Mouse (Mus musculus) neutrophil, adult 5-6 weeks (primary cell): ENCODE data around the gene Ugt1a1. TPM values are rescaled to one million over a fixed set of nuclear protein-coding genes. Genes with fewer than 3 reads are reported as not detected.

ENCODE experiments used
- ATAC-seq: fragments of 151-379, 151-347 bp; 2 replicates; pipeline ENCODE4 v1.8.0; 2017; ENCODE audit warnings: mild to moderate bottlenecking, moderate TSS enrichment; ENCODE audit not compliant: insufficient number of reproducible peaks, poor library complexity, low FRiP score, severe bottlenecking; ENCODE audit errors: extremely low read depth
- total RNA-seq: library from RNA; stranded (forward); fragments of 200-1000 nt; gene quantifications from 2 replicates; pipeline ENCODE4 v1.2.3, GENCODE M21; 2017

The Ugt1a1 gene
- total RNA-seq, 1 experiment from 2014 or later = 3.5 TPM

GRCm38 (mm10) chr1:88267489-88267888, 55.7 kb downstream of the Ugt1a1 start:
- no peak for ATAC-seq

GRCm38 (mm10) chr1:88268070-88268469, 56.3 kb downstream of the Ugt1a1 start:
- no peak for ATAC-seq

Other genes with a start within 250 kb of the Ugt1a1 start
- 24.6 and 27.8 TPM in 2 replicates for gene Usp40, start 203.4 kb upstream of the Ugt1a1 start, total RNA-seq
- gene Ugt1a10, start 156.6 kb upstream of the Ugt1a1 start, total RNA-seq = not detected in 2 replicates
- not detected in 2 replicates for gene Ugt1a9, start 141.2 kb upstream of the Ugt1a1 start, total RNA-seq
- gene Ugt1a8, start 124.1 kb upstream of the Ugt1a1 start, total RNA-seq = not detected in 2 replicates
- 123 TPM in 2 replicates for gene Ugt1a7c, start 116.9 kb upstream of the Ugt1a1 start, total RNA-seq
- 8.6 and 9.6 TPM in 2 replicates for gene Ugt1a6b, start 108.7 kb upstream of the Ugt1a1 start, total RNA-seq
- 14.0 and 14.7 TPM in 2 replicates for gene Ugt1a6a, start 77.2 kb upstream of the Ugt1a1 start, total RNA-seq
- 2.8 TPM in 2 replicates for gene Ugt1a5, start 45.9 kb upstream of the Ugt1a1 start, total RNA-seq
- gene Ugt1a2, start 11.4 kb upstream of the Ugt1a1 start, total RNA-seq = 1.0 and 1.1 TPM in 2 replicates
- not detected in 2 replicates for gene Dnajb3, start 6.2 kb upstream of the Ugt1a1 start, total RNA-seq
- 0.35 and 0.49 TPM in 2 replicates for gene Mroh2a, start 15.0 kb downstream of the Ugt1a1 start, total RNA-seq
- gene Hjurp, start 65.7 kb downstream of the Ugt1a1 start, total RNA-seq = 72.4 and 80.5 TPM in 2 replicates
- gene Trpm8, start 65.7 kb downstream of the Ugt1a1 start, total RNA-seq = not detected in 2 replicates
- not detected in 2 replicates for gene Spp2, start 195.0 kb downstream of the Ugt1a1 start, total RNA-seq